Mouse (Mus musculus) liver, embryonic 15.5 days (tissue): ENCODE measurements around the gene Rnf40. TPM values are rescaled to one million over a fixed set of nuclear protein-coding genes. Genes with fewer than 3 reads are reported as not detected.

Source experiments
- ATAC-seq: fragments of 200-750 bp; cut with Nextera tagmentation; 2 replicates; pipeline ENCODE4 v1.8.0; 2017; ENCODE audit warnings: moderate number of reproducible peaks, mild to moderate bottlenecking, moderate library complexity; ENCODE audit not compliant: insufficient read depth
- H3K27ac ChIP-seq: fragments of 300-500 bp; sonication (generic); replicated peaks from 2 replicates; pipeline ENCODE4 v1.5.1; 2015; ENCODE audit warnings: mild to moderate bottlenecking, inconsistent platforms
- H3K27me3 ChIP-seq: fragments of 300-500 bp; sonication (generic); 2 replicates; pipeline ENCODE4 v1.6.1; 2015; ENCODE audit warnings: mild to moderate bottlenecking, inconsistent platforms
- H3K36me3 ChIP-seq: fragments of 300-500 bp; sonication (generic); replicated peaks from 2 replicates; pipeline ENCODE4 v1.6.1; 2015; ENCODE audit warnings: moderate library complexity, mild to moderate bottlenecking, inconsistent platforms
- H3K4me1 ChIP-seq: fragments of 300-500 bp; sonication (generic); replicated peaks from 2 replicates; pipeline ENCODE4 v1.6.1; 2015; ENCODE audit warnings: inconsistent platforms
- H3K4me2 ChIP-seq: fragments of 300-500 bp; sonication (generic); 2 replicates; pipeline ENCODE4 v1.6.1; 2015; ENCODE audit warnings: moderate library complexity, mild to moderate bottlenecking, inconsistent platforms
- H3K4me3 ChIP-seq: fragments of 300-500 bp; sonication (generic); replicated peaks from 2 replicates; pipeline ENCODE4 v1.5.1; 2015; ENCODE audit warnings: mild to moderate bottlenecking, inconsistent platforms
- H3K9ac ChIP-seq: fragments of 300-500 bp; sonication (generic); 2 replicates; pipeline ENCODE4 v1.6.1; 2015; ENCODE audit warnings: moderate library complexity, mild to moderate bottlenecking, inconsistent platforms
- H3K9me3 ChIP-seq: fragments of 300-500 bp; sonication (generic); replicated peaks from 2 replicates; pipeline ENCODE4 v1.6.1; 2016; ENCODE audit warnings: inconsistent platforms
- WGBS: fragments of 180-500 bp; shearing (Covaris S2); methylation state at CpG from one replicate; pipeline ENCODE4 v1.1.7; 2015; ENCODE audit warnings: mixed read lengths; ENCODE audit not compliant: insufficient replicate concordance; 5-methylcytosine and 5-hydroxymethylcytosine counted together
- polyA plus RNA-seq: library from polyadenylated mRNA; unstranded; fragments of >200 nt; fragmentation: Nextera tagmentation; extraction: Ambion mirVana; gene quantifications from 2 replicates; pipeline ENCODE4 v1.2.1, GENCODE M21; 2015

The Rnf40 gene
- 18.3 and 19.5 TPM in 2 replicates for polyA plus RNA-seq

DNA sequence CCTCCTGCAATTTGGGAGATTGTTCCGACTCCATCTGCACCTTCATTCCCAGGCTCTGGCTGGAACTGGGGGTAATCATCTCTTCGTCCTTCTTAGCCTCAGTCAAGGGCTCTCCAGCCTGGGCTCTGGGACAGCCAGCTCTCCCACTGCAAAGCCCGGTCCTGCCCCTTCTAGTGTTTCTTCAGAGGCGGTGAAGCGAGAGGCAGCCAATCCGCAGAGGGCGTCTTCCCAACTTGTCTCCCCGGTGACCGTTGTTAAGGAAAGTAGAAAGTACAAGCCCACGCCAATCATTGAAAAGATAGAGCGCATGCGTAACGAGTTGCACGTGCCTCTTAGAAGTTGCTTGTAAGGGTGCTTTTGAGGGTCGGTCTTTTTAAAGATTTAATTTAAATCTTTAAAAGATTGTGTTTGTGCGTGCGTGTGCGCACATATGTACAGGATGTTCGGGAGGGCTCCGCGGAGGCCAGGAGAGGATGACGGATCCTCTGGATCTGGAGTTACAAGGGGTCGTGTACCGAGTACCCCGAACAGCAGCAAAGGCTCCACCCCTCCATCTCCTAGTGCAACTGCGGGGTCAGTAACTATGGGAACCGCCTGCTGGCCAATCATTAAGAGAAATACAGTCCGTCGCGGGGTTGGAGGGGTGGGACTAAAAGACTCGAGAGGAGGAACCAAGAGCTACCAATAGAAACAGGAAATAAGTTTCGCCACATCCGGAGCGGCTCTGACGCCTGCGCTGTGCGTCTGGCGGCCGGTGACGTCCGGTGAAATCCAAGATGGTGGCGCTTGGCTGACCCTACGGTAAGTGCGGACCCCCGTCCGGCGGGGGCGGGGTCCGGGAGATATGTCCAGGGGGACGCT lies at the start of gene Rnf40, which contains the start of gene Ccdc189:
Gene Rnf40, plus strand, starts transcription at position 757 of the 861 bp plus-strand sequence.
Gene Ccdc189, minus strand, starts transcription at position 585 of the 861 bp plus-strand sequence.
- Histone ChIP-seq H3K9me3 (no peaks in the 10 kb centered on the region), H3K27me3 (no peaks in the 10 kb centered on the region), H3K9ac (peak within 1 kb of the TSS; percentile 87), H3K4me2 (peak within 1 kb of the TSS; percentile 98), H3K36me3 (peaks cover 55% of the 10 kb centered on the region), H3K4me1 (peaks cover 51% of the 10 kb centered on the region), H3K27ac (peak within 1 kb of the TSS; percentile 85), H3K4me3 (peak within 1 kb of the TSS; percentile 89)
- WGBS = under 1% methylated on average over 50 of the region's 50 CpGs
- ATAC-seq = peak; percentile 90

DNA sequence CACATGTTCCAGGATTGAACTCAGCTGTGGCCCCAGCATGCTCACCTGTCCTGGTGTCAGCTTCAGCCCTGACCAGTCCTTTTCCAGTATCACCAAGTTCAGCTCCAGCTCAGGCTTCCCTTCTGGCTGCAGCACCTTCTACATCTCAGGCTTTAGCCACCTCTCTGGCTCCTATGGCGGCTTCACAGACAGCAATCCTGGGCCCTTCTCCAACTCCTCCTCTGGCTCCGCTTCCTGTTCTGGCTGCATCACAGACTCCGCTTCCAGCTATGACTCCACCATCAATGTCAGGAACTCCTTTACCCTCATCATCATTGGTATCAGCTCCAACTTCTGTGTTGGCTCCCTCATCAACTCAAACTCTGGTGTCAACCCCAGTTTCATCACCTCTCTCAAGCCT lies 46.9 kb upstream of the Rnf40 start:
- 91% methylated on average over 3 of the region's 3 CpGs for WGBS
- H3K36me3 ChIP-seq = peaks cover 96% of the 10 kb centered on the region

DNA sequence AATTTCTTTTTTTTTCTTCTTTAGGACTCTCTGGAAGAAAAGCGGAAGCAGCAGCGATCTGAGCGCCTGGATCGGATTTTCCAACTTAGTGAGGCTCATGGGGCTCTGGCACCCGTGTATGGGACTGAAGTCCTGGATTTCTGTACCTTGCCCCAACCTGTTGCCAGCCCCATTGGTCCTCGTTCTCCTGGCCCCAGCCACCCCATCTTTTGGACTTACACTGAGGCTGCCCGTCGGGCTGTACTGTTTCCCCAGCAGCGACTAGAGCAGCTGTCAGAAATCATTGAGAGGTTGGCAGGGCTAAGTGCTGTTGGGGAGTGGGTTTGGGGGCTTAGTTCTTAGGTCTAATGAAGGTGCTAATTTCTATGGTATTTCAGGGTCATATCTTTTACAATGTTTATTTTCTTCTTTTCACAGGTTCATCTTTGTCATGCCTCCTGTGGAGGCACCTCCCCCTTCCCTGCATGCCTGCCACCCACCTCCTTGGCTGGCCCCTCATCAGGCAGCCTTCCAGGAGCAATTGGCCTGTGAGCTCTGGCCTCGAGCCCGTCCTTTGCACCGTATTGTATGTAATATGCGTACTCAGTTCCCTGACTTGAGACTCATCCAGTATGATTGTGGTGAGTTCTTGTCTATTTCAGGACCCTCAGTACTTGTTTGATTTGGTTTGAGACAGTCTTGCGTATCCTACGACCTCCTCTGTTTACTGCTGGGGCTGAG lies 39.3 kb upstream of the Rnf40 start:
- Histone ChIP-seq H3K4me2 (no peak overlapping the region), H3K9ac (no peak overlapping the region), H3K27ac (no peak overlapping the region), H3K36me3 (peaks cover 89% of the 10 kb centered on the region), H3K9me3 (no peaks in the 10 kb centered on the region), H3K4me1 (no peaks in the 10 kb centered on the region), H3K27me3 (no peaks in the 10 kb centered on the region), H3K4me3 (no peak overlapping the region)
- 91% methylated on average over 15 of the region's 15 CpGs for WGBS
- no peak for ATAC-seq

More for the DNA sequence above, 46.9 kb upstream of the Rnf40 start:
- no peaks in the 10 kb centered on the region for H3K27me3 ChIP-seq
- no peak for ATAC-seq
- H3K4me1 ChIP-seq = no peaks in the 10 kb centered on the region
- no peak overlapping the region for H3K9ac ChIP-seq
- H3K9me3 ChIP-seq = no peaks in the 10 kb centered on the region
- no peak overlapping the region for H3K27ac ChIP-seq
- no peak overlapping the region for H3K4me3 ChIP-seq
- no peak overlapping the region for H3K4me2 ChIP-seq

DNA sequence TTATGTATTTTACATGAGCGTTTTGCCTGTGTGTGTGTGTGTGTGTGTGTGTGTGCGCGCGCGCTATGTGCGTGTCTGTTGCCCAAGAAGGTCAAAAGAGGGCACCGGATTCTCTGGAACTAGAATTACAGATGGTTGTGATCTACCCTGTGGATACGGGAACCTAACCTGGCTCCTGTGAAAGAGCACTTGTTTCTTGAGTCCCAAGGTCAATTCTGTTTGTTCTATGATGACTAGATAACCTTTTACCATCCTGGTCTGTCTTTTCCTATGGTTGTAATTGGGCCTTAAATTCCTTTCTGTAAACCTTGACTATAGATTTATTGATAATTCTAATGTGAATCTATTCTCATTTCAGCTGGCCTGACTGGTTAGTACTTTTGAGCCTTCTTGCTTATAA lies 37.0 kb upstream of the Rnf40 start:
- no peaks in the 10 kb centered on the region for H3K27me3 ChIP-seq
- H3K4me1 ChIP-seq = no peaks in the 10 kb centered on the region
- H3K9me3 ChIP-seq = no peaks in the 10 kb centered on the region
- no peak overlapping the region for H3K4me2 ChIP-seq
- no peak overlapping the region for H3K9ac ChIP-seq
- no peak for ATAC-seq
- H3K36me3 ChIP-seq = peaks cover 90% of the 10 kb centered on the region
- no peak overlapping the region for H3K4me3 ChIP-seq
- no peak overlapping the region for H3K27ac ChIP-seq
- 91% methylated on average over 8 of the region's 8 CpGs for WGBS

DNA sequence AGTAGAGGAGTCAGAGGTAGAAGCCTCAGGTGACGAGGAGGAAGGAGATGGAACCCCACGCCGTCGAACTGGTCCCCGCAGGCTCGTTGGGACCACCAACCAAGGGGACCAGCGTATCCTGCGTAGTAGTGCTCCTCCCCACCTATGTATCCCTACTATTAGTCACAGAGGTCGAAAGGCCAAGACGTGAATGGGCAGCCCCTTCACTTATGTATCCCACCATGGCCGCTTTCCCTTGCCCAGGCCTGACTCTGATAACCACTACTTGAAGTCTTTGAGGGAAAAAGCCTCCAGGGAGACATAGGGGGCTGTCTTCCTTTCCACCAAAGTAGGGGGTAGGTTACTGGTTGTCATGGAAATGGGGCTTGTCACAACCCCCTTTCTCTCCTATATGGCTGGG lies 28.0 kb upstream of the Rnf40 start:
- WGBS = 91% methylated on average over 11 of the region's 11 CpGs
- no peaks in the 10 kb centered on the region for H3K9me3 ChIP-seq
- H3K4me3 ChIP-seq = no peak overlapping the region
- H3K4me1 ChIP-seq = no peaks in the 10 kb centered on the region
- ATAC-seq = no peak
- H3K36me3 ChIP-seq = peaks cover 84% of the 10 kb centered on the region
- no peak overlapping the region for H3K27ac ChIP-seq
- H3K4me2 ChIP-seq = no peak overlapping the region
- H3K27me3 ChIP-seq = no peaks in the 10 kb centered on the region
- H3K9ac ChIP-seq = no peak overlapping the region

DNA sequence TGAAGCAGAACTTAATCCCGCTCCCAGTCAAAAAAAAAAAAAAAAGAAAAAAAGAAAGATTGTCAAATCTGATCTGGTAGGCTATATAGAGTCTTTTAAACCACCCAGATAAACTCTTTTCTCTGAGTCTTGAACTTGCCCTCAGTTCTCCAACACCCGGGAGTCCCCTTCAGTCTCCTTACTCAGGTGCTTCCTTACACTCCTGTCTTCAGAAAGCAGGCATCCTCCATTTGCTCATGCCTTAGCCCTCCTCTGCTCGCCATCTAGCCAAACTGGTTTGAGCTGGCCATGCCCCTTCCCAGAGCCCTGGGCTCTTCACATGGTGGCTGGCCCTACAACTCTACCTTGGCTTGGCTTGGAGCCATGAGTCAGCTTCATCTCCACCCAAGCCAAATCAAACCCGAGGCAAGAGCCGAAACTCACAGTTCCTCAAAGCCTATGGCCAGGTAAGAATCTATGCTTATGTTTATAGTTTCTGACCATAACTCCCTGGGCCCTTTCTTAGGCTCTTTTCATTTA lies 27.2 kb upstream of the Rnf40 start, which contains the start of gene Tmem265:
Gene Tmem265, plus strand, starts transcription at position 51 of the 519 bp plus-strand sequence.
- peaks cover 83% of the 10 kb centered on the region for H3K36me3 ChIP-seq
- ATAC-seq = no peak
- H3K4me3 ChIP-seq = no peak within 1 kb of the TSS
- no peak within 1 kb of the TSS for H3K9ac ChIP-seq
- H3K4me1 ChIP-seq = no peaks in the 10 kb centered on the region
- H3K9me3 ChIP-seq = no peaks in the 10 kb centered on the region
- H3K4me2 ChIP-seq = no peak within 1 kb of the TSS
- no peak within 1 kb of the TSS for H3K27ac ChIP-seq
- H3K27me3 ChIP-seq = no peaks in the 10 kb centered on the region
- WGBS = 85% methylated on average over 5 of the region's 5 CpGs

DNA sequence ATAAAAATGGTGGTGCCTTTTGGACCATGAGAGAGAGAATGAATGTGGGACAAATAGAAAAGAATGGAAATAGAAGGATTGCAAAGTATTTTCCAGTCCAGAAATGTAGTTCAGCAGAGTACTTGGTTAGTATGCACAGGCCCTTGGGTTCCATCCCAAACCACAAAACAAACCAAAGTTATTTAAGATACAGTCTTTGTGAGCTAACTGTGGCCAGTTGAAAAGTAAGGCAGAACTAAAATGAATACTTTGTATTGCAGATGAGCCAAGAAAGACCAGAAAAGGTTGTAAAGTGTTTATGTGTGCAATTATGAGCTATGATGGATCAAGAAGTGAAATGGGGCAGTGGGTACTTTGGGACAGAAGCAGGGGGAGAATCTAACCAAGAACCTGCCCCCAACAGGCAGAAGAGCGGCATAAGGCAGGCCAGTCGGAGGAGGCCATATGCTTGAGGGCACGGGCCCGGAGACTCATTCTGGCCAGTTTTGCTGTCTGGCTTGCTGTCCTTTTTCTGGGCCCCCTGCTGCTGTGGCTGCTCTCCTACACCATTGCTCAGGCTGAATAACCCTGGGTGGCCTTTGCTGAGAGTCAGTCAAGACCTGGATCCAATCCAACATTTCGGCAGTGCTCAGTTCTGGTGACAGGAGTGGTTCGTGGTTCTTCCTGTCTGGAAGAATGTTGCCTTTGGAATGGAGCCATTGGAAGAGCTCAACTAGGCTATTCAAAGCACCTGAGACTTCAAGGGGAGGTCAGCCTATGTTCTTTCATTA lies 24.0 kb upstream of the Rnf40 start:
- no peaks in the 10 kb centered on the region for H3K4me1 ChIP-seq
- 84% methylated on average over 6 of the region's 6 CpGs for WGBS
- H3K27me3 ChIP-seq = no peaks in the 10 kb centered on the region
- no peak overlapping the region for H3K27ac ChIP-seq
- H3K9me3 ChIP-seq = no peaks in the 10 kb centered on the region
- H3K9ac ChIP-seq = no peak overlapping the region
- no peak overlapping the region for H3K4me2 ChIP-seq
- no peak overlapping the region for H3K4me3 ChIP-seq
- no peak for ATAC-seq
- peaks cover 74% of the 10 kb centered on the region for H3K36me3 ChIP-seq

DNA sequence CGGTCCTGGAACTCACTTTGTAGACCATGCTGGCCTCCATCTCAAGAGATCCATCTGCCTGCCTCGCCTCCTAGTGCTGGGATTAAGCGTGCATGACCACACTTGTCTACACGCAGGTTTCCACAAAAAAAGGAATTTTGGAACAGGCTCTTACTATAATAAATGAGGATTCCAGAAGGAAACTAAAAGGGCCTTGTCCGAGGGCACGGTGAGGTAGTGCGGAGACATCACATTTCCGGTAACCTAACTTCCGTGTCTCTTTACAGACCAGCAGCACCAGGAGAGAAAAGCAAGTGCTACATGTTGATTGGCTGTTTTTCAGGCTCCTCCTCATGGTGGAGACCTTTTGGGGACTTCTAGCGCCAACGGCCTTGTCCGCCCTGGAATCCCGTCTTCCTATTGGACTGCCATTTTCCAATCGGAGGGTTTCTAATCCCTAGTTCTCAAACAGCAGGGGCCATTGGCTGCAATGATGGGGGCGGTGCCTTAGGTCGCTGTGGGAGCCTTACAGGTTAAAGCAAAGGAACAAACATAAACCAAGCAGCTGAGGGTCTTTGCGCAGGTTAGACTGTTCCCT lies 15.6 kb upstream of the Rnf40 start, which contains the start of gene Phkg2:
Gene Phkg2, plus strand, starts transcription at position 446 of the 577 bp plus-strand sequence.
- peak; percentile 99 for ATAC-seq
- Histone ChIP-seq H3K9ac (peak within 1 kb of the TSS; percentile 88), H3K4me2 (peak within 1 kb of the TSS; percentile 92), H3K4me1 (peaks cover 28% of the 10 kb centered on the region), H3K9me3 (no peaks in the 10 kb centered on the region), H3K4me3 (peak within 1 kb of the TSS; percentile 86), H3K36me3 (peaks cover 19% of the 10 kb centered on the region), H3K27me3 (no peaks in the 10 kb centered on the region), H3K27ac (peak within 1 kb of the TSS; percentile 76)
- under 1% methylated on average over 17 of the region's 17 CpGs for WGBS

DNA sequence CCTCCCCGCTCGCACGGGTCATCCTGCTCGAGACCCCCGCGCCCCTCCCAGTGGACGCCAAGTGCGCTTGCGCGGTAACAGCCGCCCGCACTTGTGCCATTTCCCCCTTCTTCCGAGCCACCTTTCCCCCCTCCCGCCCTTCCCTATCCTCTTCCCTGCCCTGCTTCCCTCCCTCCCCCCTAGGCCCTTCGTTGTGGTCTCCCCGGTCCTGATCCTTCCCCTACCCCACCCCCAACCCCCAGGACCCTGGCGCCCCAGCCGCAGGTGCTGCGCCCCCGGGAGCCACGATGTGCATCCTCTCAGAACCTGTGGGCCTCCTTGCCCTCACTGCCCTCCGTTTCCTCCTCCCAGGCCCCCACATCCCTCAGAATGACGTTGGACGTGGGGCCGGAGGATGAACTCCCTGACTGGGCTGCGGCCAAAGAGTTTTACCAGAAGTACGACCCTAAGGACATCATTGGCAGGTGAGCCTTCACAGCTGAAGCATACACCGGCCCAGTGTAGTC lies 15.0 kb upstream of the Rnf40 start:
- Histone ChIP-seq H3K4me3 (peak overlapping the region; percentile 86), H3K27me3 (no peaks in the 10 kb centered on the region), H3K9me3 (no peaks in the 10 kb centered on the region), H3K27ac (peak overlapping the region; percentile 76), H3K9ac (peak overlapping the region; percentile 88), H3K4me1 (peaks cover 28% of the 10 kb centered on the region), H3K4me2 (peak overlapping the region; percentile 92), H3K36me3 (peaks cover 22% of the 10 kb centered on the region)
- peak; percentile 37 for ATAC-seq
- 0% methylated on average over 23 of the region's 28 CpGs for WGBS

DNA sequence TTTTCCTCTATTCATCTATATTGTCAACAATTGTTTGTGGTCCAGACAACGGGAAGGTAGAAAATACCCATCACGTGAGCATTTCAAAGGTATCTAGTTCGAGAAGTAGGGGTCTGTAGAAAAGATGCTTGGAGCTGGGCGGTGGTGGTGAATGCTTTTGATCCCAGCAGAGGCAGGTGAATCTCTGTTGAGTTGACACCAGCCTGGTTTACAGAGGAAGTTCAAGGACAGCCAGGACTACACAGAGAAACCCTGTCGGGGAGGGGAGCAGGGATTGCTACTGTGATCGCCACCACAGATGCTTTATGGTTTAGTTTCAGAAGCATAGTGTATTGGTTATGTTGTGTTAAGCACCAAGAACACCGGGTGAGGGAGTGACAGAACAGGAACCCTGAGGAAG lies 14.5 kb upstream of the Rnf40 start:
- Histone ChIP-seq H3K4me2 (peak overlapping the region; percentile 92), H3K27ac (0 out of 2 replicates have a peak overlapping the region, but pooled peaks have one; percentile 38)
- ATAC-seq = no peak

More for the DNA sequence above, 14.5 kb upstream of the Rnf40 start:
- peaks cover 28% of the 10 kb centered on the region for H3K4me1 ChIP-seq
- peak overlapping the region; percentile 86 for H3K4me3 ChIP-seq
- no peaks in the 10 kb centered on the region for H3K27me3 ChIP-seq
- no peaks in the 10 kb centered on the region for H3K9me3 ChIP-seq
- H3K9ac ChIP-seq = peak overlapping the region; percentile 88
- H3K36me3 ChIP-seq = peaks cover 21% of the 10 kb centered on the region
- 11% methylated on average over 7 of the region's 7 CpGs for WGBS
